Mouse (Mus musculus) limb, embryonic 12.5 days (tissue): ENCODE data around the gene Ltbp1. TPM values are rescaled to one million over a fixed set of nuclear protein-coding genes. Genes with fewer than 3 reads are reported as not detected.
A peak's percentile ranks its signal among the peaks of the same experiment; 100 is the strongest.

ENCODE experiments used
- ATAC-seq: fragments of 200-750 bp; cut with Nextera tagmentation; 2 replicates; pipeline ENCODE4 v1.8.0; 2017; ENCODE audit warnings: low read depth, moderate TSS enrichment; ENCODE audit not compliant: insufficient number of reproducible peaks, insufficient read depth, low FRiP score, low TSS enrichment
- H3K27ac ChIP-seq: fragments of 300-500 bp; sonication (generic); 2 replicates; pipeline ENCODE4 v1.5.1; 2016; ENCODE audit warnings: mild to moderate bottlenecking, moderate library complexity
- H3K27me3 ChIP-seq: fragments of 300-500 bp; sonication (generic); 2 replicates; pipeline ENCODE4 v1.6.1; 2016; ENCODE audit warnings: mild to moderate bottlenecking, moderate library complexity
- H3K36me3 ChIP-seq: fragments of 300-500 bp; sonication (generic); 2 replicates; pipeline ENCODE4 v1.6.1; 2016; ENCODE audit warnings: mild to moderate bottlenecking, moderate library complexity
- H3K4me1 ChIP-seq: fragments of 300-500 bp; sonication (generic); replicated peaks from 2 replicates; pipeline ENCODE4 v1.6.1; 2016
- H3K4me2 ChIP-seq: fragments of 300-500 bp; sonication (generic); 2 replicates; pipeline ENCODE4 v1.6.1; 2016; ENCODE audit warnings: mild to moderate bottlenecking, moderate library complexity
- H3K4me3 ChIP-seq: fragments of 300-500 bp; sonication (generic); replicated peaks from 2 replicates; pipeline ENCODE4 v1.5.1; 2016; ENCODE audit warnings: mild to moderate bottlenecking
- H3K9ac ChIP-seq: fragments of 300-500 bp; sonication (generic); replicated peaks from 2 replicates; pipeline ENCODE4 v1.6.1; 2016; ENCODE audit warnings: mild to moderate bottlenecking, moderate library complexity
- H3K9me3 ChIP-seq: fragments of 300-500 bp; sonication (generic); 2 replicates; pipeline ENCODE4 v1.6.1; 2016; ENCODE audit warnings: mild to moderate bottlenecking, moderate library complexity
- WGBS: fragments of 180-500 bp; shearing (Covaris S2); methylation state at CpG from one replicate; pipeline ENCODE4 v1.1.7; 2016; 5-methylcytosine and 5-hydroxymethylcytosine counted together
- polyA plus RNA-seq: library from polyadenylated mRNA; unstranded; fragments of >200 nt; fragmentation: Nextera tagmentation; extraction: Ambion mirVana; gene quantifications from 2 replicates; pipeline ENCODE4 v1.2.1, GENCODE M21; 2016

The Ltbp1 gene
- polyA plus RNA-seq, 1 experiment from 2014 or later = 43.8 TPM

GRCm38 (mm10) chr17:75390142-75390541 is 384.8 kb downstream of the Ltbp1 start:
- peaks cover 61% of the 10 kb centered on the region for H3K36me3 ChIP-seq
- H3K4me3 ChIP-seq = no peak overlapping the region
- WGBS = 96% methylated on average over 10 of the region's 10 CpGs
- H3K9me3 ChIP-seq = no peaks in the 10 kb centered on the region
- no peak overlapping the region for H3K4me2 ChIP-seq
- no peaks in the 10 kb centered on the region for H3K4me1 ChIP-seq
- no peak overlapping the region for H3K9ac ChIP-seq
- H3K27me3 ChIP-seq = no peaks in the 10 kb centered on the region
- ATAC-seq = no peak
- H3K27ac ChIP-seq = no peak overlapping the region

GRCm38 (mm10) chr17:75391429-75392192 is 386.2 kb downstream of the Ltbp1 start:
- WGBS = 84% methylated on average over 6 of the region's 6 CpGs
- no peak overlapping the region for H3K27ac ChIP-seq
- peaks cover 49% of the 10 kb centered on the region for H3K36me3 ChIP-seq
- no peaks in the 10 kb centered on the region for H3K4me1 ChIP-seq
- H3K4me2 ChIP-seq = no peak overlapping the region
- no peak overlapping the region for H3K9ac ChIP-seq
- no peaks in the 10 kb centered on the region for H3K27me3 ChIP-seq
- no peak overlapping the region for H3K4me3 ChIP-seq
- ATAC-seq = no peak
- H3K9me3 ChIP-seq = no peaks in the 10 kb centered on the region

GRCm38 (mm10) chr17:75406405-75406804 is 401.0 kb downstream of the Ltbp1 start:
- no peak for ATAC-seq
- Histone ChIP-seq H3K4me1 (no peaks in the 10 kb centered on the region), H3K27ac (no peak overlapping the region), H3K9me3 (no peaks in the 10 kb centered on the region), H3K9ac (no peak overlapping the region), H3K36me3 (no peaks in the 10 kb centered on the region), H3K4me2 (no peak overlapping the region), H3K4me3 (no peak overlapping the region), H3K27me3 (no peaks in the 10 kb centered on the region)
- 85% methylated on average over 4 of the region's 4 CpGs for WGBS

GRCm38 (mm10) chr17:75416861-75417260 is 411.5 kb downstream of the Ltbp1 start:
- Histone ChIP-seq H3K27ac (no peak overlapping the region), H3K4me1 (no peaks in the 10 kb centered on the region), H3K4me3 (no peak overlapping the region), H3K4me2 (no peak overlapping the region), H3K9ac (no peak overlapping the region), H3K36me3 (no peaks in the 10 kb centered on the region), H3K27me3 (no peaks in the 10 kb centered on the region), H3K9me3 (peaks cover 6% of the 10 kb centered on the region; the same call in 1 of the 2 replicates)
- ATAC-seq = no peak
- WGBS = 79% methylated on average over 3 of the region's 3 CpGs

- WGBS = 91% methylated on average over 2 of the region's 2 CpGs
- ATAC-seq = no peak
- Histone ChIP-seq H3K4me1 (peaks cover 6% of the 10 kb centered on the region; the same call in 1 of the 2 replicates), H3K4me2 (no peak overlapping the region), H3K36me3 (no peaks in the 10 kb centered on the region), H3K9me3 (no peaks in the 10 kb centered on the region), H3K27ac (no peak overlapping the region), H3K4me3 (no peak overlapping the region), H3K9ac (no peak overlapping the region), H3K27me3 (no peaks in the 10 kb centered on the region)
These were observed 428.8 kb downstream of the Ltbp1 start for GRCm38 (mm10) chr17:75434152-75434551.

GRCm38 (mm10) chr17:75434871-75435270 is 429.5 kb downstream of the Ltbp1 start:
- Histone ChIP-seq H3K9ac (no peak overlapping the region), H3K9me3 (no peaks in the 10 kb centered on the region), H3K4me3 (no peak overlapping the region), H3K27me3 (no peaks in the 10 kb centered on the region), H3K27ac (no peak overlapping the region), H3K36me3 (no peaks in the 10 kb centered on the region), H3K4me2 (no peak overlapping the region), H3K4me1 (peaks cover 6% of the 10 kb centered on the region; the same call in 1 of the 2 replicates)
- 70% methylated on average over 3 of the region's 3 CpGs for WGBS
- no peak for ATAC-seq

- Histone ChIP-seq H3K27ac (peak within 1 kb of the TSS; percentile 23; the same call in 1 of the 2 replicates), H3K4me1 (peaks cover 6% of the 10 kb centered on the region; the same call in 1 of the 2 replicates), H3K27me3 (no peaks in the 10 kb centered on the region), H3K4me2 (no peak within 1 kb of the TSS), H3K36me3 (no peaks in the 10 kb centered on the region), H3K9me3 (no peaks in the 10 kb centered on the region), H3K4me3 (no peak within 1 kb of the TSS), H3K9ac (no peak within 1 kb of the TSS)
- ATAC-seq = no peak
- WGBS = 52% methylated on average over 6 of the region's 6 CpGs
These were observed 430.2 kb downstream of the Ltbp1 start, which contains the start of gene Rasgrp3 for GRCm38 (mm10) chr17:75435599-75435998. Rasgrp3 (plus strand) TSS chr17:75435896.

GRCm38 (mm10) chr17:75436095-75436494 is 430.7 kb downstream of the Ltbp1 start:
- Histone ChIP-seq H3K27ac (peak overlapping the region; percentile 23; the same call in 1 of the 2 replicates), H3K4me3 (no peak overlapping the region), H3K4me1 (peaks cover 6% of the 10 kb centered on the region; the same call in 1 of the 2 replicates), H3K9me3 (no peaks in the 10 kb centered on the region), H3K9ac (no peak overlapping the region), H3K27me3 (no peaks in the 10 kb centered on the region), H3K4me2 (no peak overlapping the region), H3K36me3 (no peaks in the 10 kb centered on the region)
- 72% methylated on average over 8 of the region's 8 CpGs for WGBS
- ATAC-seq = no peak

GRCm38 (mm10) chr17:75436819-75437218 is 431.5 kb downstream of the Ltbp1 start:
- Histone ChIP-seq H3K9me3 (no peaks in the 10 kb centered on the region), H3K4me1 (peaks cover 6% of the 10 kb centered on the region; the same call in 1 of the 2 replicates)
- WGBS = 82% methylated on average over 6 of the region's 6 CpGs

GRCm38 (mm10) chr17:75437239-75437750 is 431.9 kb downstream of the Ltbp1 start:
- WGBS = 81% methylated on average over 11 of the region's 11 CpGs
- ATAC-seq = no peak
- Histone ChIP-seq H3K4me2 (no peak overlapping the region), H3K4me3 (no peak overlapping the region), H3K9ac (no peak overlapping the region), H3K9me3 (no peaks in the 10 kb centered on the region), H3K4me1 (peaks cover 6% of the 10 kb centered on the region; the same call in 1 of the 2 replicates), H3K27ac (no peak overlapping the region), H3K27me3 (no peaks in the 10 kb centered on the region), H3K36me3 (no peaks in the 10 kb centered on the region)

More at GRCm38 (mm10) chr17:75436819-75437218, 431.5 kb downstream of the Ltbp1 start:
- Histone ChIP-seq H3K27me3 (no peaks in the 10 kb centered on the region), H3K9ac (no peak overlapping the region), H3K4me2 (no peak overlapping the region), H3K36me3 (no peaks in the 10 kb centered on the region), H3K4me3 (no peak overlapping the region), H3K27ac (no peak overlapping the region)
- ATAC-seq = no peak

GRCm38 (mm10) chr17:75438162-75438561 is 432.8 kb downstream of the Ltbp1 start:
- ATAC-seq = no peak
- 68% methylated on average over 5 of the region's 5 CpGs for WGBS
- H3K27me3 ChIP-seq = no peaks in the 10 kb centered on the region
- peaks cover 6% of the 10 kb centered on the region; the same call in 1 of the 2 replicates for H3K4me1 ChIP-seq
- H3K9ac ChIP-seq = no peak overlapping the region
- H3K36me3 ChIP-seq = no peaks in the 10 kb centered on the region
- H3K27ac ChIP-seq = no peak overlapping the region
- H3K4me2 ChIP-seq = no peak overlapping the region
- H3K9me3 ChIP-seq = no peaks in the 10 kb centered on the region
- H3K4me3 ChIP-seq = no peak overlapping the region
